Mouse (Mus musculus): ENCODE measurements at regions not wholly inside any gene's neighbourhood (a gene's known extent, or its start where the extent isn't known, plus 50 kb on each side); places are given as distances from the start of the nearest gene placed in this dataset.

DNA sequence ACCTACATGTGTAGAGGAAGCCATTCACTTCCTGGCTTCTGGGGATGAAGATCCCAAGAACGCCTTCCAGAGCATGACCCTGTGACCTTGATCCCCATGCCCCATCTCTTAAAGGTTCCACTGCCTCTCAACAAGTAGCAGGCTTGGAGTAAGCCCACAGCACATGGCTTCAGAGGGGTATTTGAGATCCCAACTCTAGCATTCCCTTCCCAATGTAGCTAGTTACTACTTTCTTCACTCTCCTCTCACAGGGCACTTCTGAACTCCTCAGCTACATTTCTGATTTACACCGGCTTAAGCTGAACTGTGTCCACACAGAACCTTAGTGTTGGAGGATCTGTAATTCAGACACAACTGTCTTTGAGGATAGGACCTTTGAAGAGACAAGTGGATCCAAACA lies 83.4 kb downstream of the Cbln1 start:
- no peak for TF ChIP-seq EP300 (IDR thresholded peaks at IDR 0.05; ENCODE audit: low read depth)
- TF ChIP-seq CTCF (IDR thresholded peaks at IDR 0.05; ENCODE audit: low read depth) = no peak
